Mouse (Mus musculus) olfactory bulb, adult 2 months (tissue): ENCODE data around the gene Oas1d.

Source experiments
- CTCF ChIP-seq: fragments of 200-500 bp; IDR thresholded peaks from 2 replicates; pipeline ENCODE4 v1.5.1; 2012; ENCODE audit warnings: low read depth, mild to moderate bottlenecking, low read length, moderate library complexity; ENCODE audit not compliant: insufficient read depth
- POLR2A ChIP-seq: fragments of 200-500 bp; IDR thresholded peaks from 2 replicates; pipeline ENCODE4 v1.6.1; 2012; ENCODE audit warnings: mild to moderate bottlenecking, low read depth, low read length, moderate library complexity; ENCODE audit not compliant: insufficient read depth

DNA sequence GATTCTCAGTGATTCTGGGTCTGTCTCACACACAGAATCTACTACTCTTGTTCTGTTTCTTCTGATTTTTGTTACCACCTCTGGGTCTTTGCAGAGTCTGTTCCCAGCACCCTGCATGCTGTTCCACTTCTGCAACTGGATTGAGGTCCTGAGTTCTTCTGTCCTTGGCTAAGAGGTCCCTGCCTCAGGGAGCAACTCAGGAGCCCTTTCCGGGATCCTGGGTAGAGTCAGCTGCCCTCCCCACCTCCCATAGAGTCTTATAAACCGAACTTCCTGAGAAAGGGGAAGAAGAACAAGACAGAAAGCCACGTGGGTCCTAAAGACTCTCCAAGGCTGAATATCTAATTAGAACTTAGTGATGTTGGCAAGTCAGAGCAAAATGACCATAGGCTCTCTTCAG, 23.3 kb upstream of the Oas1d start:
- TF ChIP-seq CTCF (no peak), POLR2A (no peak)
